Mouse (Mus musculus): ENCODE results near the gene Pm20d1. TPM values are rescaled to one million over a fixed set of nuclear protein-coding genes. Genes with fewer than 3 reads are reported as not detected.

Gene Pm20d1
- total and polyA plus RNA-seq, 3 experiments = not detected

DNA sequence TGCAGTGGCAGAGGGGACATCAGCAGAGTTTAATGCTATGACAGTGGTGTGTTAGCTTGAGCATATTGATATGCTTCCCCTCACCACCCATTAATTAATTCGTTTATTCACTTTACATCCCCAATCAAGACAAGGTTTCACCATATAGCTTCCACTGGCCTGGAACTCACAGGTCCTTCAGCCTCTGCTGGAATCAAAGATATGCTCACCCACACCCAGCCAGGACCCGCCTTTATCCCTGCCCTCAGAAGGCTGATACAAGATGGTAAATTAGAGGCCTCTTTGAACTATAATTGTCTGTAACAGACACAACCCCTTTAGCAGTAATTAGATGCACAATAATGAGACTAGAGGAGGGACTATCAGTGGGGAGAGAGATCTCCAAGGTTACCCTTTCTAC is 12.5 kb downstream of the Pm20d1 start:
- Histone ChIP-seq H3K9ac (ENCODE audit: control insufficient read depth, low read depth, low read length, poor library complexity, severe bottlenecking) (no peak overlapping the region), H3K4me3 (ENCODE audit: control insufficient read depth in 1 of 2, insufficient read depth in 1 of 2, low read depth in 2 of 2, low read length in 2 of 2) (no peak overlapping the region), H3K36me3 (ENCODE audit: control insufficient read depth in 1 of 2, insufficient read depth in 2 of 2, low read length in 2 of 2) (no peaks in the 10 kb centered on the region), H3K4me1 (ENCODE audit: control insufficient read depth in 1 of 2, insufficient read depth in 2 of 2, low read length in 2 of 2) (no peaks in the 10 kb centered on the region), H3K79me2 (ENCODE audit: control insufficient read depth, insufficient read depth, low read length, poor library complexity) (no peaks in the 10 kb centered on the region), H3K27ac (ENCODE audit: control insufficient read depth, low read depth, low read length) (no peak overlapping the region), H3K27me3 (ENCODE audit: control insufficient read depth in 1 of 2, insufficient read depth in 2 of 2, low read length in 2 of 2) (peaks cover 6 to 17% of the 10 kb centered on the region in 2 experiments), H3K9me3 (replicated peaks; ENCODE audit: insufficient read depth, low read length) (no peaks in the 10 kb centered on the region)
- no peak for DNase-seq (ENCODE audit: low read depth, low spot score)
- TF ChIP-seq ELF1 (IDR thresholded peaks at IDR 0.05; ENCODE audit: low read depth, low read length) (no peak), MXI1 (IDR thresholded peaks at IDR 0.05; ENCODE audit: low read depth, low read length) (no peak), RAD21 (IDR thresholded peaks at IDR 0.05; ENCODE audit: low read depth, low read length) (no peak), TCF12 (IDR thresholded peaks at IDR 0.05; ENCODE audit: low read depth, low read length) (no peak), MAFK (IDR thresholded peaks at IDR 0.05; ENCODE audit: borderline replicate concordance, low read depth, low read length) (no peak), EP300 (IDR thresholded peaks at IDR 0.05; ENCODE audit: low read depth in 1 of 2, low read length in 2 of 2) (no peak), MEF2A (IDR thresholded peaks at IDR 0.05; ENCODE audit: extremely low read depth, insufficient replicate concordance, low read depth, low read length, poor library complexity, severe bottlenecking) (no peak), UBTF (IDR thresholded peaks at IDR 0.05; ENCODE audit: borderline replicate concordance, insufficient read depth, low read depth, low read length) (no peak), MAZ (IDR thresholded peaks at IDR 0.05; ENCODE audit: low read depth, low read length) (no peak), POLR2AphosphoS2 (IDR thresholded peaks at IDR 0.05; ENCODE audit: low read length) (no peak), SMC3 (IDR thresholded peaks at IDR 0.05; ENCODE audit: low read depth, low read length) (no peak), ZC3H11A (IDR thresholded peaks at IDR 0.05; ENCODE audit: low read depth, low read length) (no peak), CHD2 (IDR thresholded peaks at IDR 0.05; ENCODE audit: low read length) (no peak), TAL1 (IDR thresholded peaks at IDR 0.05; ENCODE audit: low read length) (no peak)

DNA sequence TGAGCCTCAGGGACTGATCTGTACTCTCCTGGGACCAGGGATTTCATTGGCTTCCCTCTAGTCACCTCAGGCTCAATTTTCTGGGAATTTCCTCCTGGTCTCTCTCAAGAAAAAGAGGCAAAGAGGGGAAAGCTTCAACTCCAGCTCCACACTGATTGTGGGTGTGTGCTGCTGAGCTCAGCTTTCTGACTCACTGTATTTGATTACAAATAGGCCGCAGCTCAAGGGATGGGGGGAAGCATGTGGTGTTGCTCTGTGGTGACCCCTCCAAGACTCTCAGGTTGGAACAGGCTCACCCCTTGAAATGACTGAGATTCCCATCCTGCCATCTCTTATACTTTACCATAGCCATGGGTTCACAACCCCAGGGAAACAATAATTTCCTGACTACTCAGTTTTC is 14.2 kb downstream of the Pm20d1 start:
- no peak for DNase-seq (ENCODE audit: low read depth, low spot score)
- TF ChIP-seq NRF1 (IDR thresholded peaks at IDR 0.05; ENCODE audit: insufficient read depth, low read depth, low read length, poor library complexity, severe bottlenecking) (no peak), KAT2A (conservative IDR thresholded peaks at IDR 0.05; ENCODE audit: low read depth, low read length) (no peak), CHD1 (IDR thresholded peaks at IDR 0.05; ENCODE audit: low read depth, low read length) (no peak), ZNF384 (IDR thresholded peaks at IDR 0.05; ENCODE audit: low read depth, low read length) (no peak), EP300 (IDR thresholded peaks at IDR 0.05; ENCODE audit: low read depth in 1 of 2, low read length in 2 of 2) (no peak), E2F4 (IDR thresholded peaks at IDR 0.05; ENCODE audit: borderline replicate concordance, low read depth, low read length) (no peak)
- Histone ChIP-seq H3K4me1 (ENCODE audit: control insufficient read depth in 1 of 2, insufficient read depth in 2 of 2, low read length in 2 of 2) (no peaks in the 10 kb centered on the region), H3K79me2 (ENCODE audit: control insufficient read depth, insufficient read depth, low read length, poor library complexity) (no peaks in the 10 kb centered on the region), H3K9me3 (replicated peaks; ENCODE audit: insufficient read depth, low read length) (no peaks in the 10 kb centered on the region), H3K27me3 (ENCODE audit: control insufficient read depth in 1 of 2, insufficient read depth in 2 of 2, low read length in 2 of 2) (peaks cover 12 to 19% of the 10 kb centered on the region in 2 experiments), H3K9ac (ENCODE audit: control insufficient read depth, low read depth, low read length, poor library complexity, severe bottlenecking) (no peak overlapping the region), H3K4me3 (ENCODE audit: control insufficient read depth in 1 of 2, insufficient read depth in 1 of 2, low read depth in 2 of 2, low read length in 2 of 2) (no peak overlapping the region), H3K36me3 (ENCODE audit: control insufficient read depth in 1 of 2, insufficient read depth in 2 of 2, low read length in 2 of 2) (no peaks in the 10 kb centered on the region), H3K27ac (ENCODE audit: control insufficient read depth, low read depth, low read length) (no peak overlapping the region)

Data from MEL (cell line).